Mouse (Mus musculus): Measurements from ENCODE around the gene Xlr5c.
A peak's percentile ranks its signal among the peaks of the same experiment; 100 is the strongest.
"Not testable (repeated sequence)": the region's sequence is repeated elsewhere in the genome, so short reads cannot be mapped to it uniquely, and the experiment has no call there.

Gene Xlr5c

GRCm38 (mm10) chrX:73292876-73293275 is at the start of gene Xlr5c, which contains the start of gene Xlr5a:
Gene Xlr5c, minus strand, starts transcription at chrX:73292976.
Gene Xlr5a, minus strand, starts transcription at chrX:73292976.
- DNase-seq (ENCODE audit: low read depth), result not testable (repeated sequence)

GRCm38 (mm10) chrX:73342483-73342895 is 49.7 kb upstream of the Xlr5c start, which contains the start of gene Zfp275:
Gene Zfp275, plus strand, starts transcription at chrX:73342621.
- no peak for DNase-seq (ENCODE audit: low read depth)

- DNase-seq (ENCODE audit: low read depth), result no peak
Observed at GRCm38 (mm10) chrX:73342068-73342467, 49.3 kb upstream of the Xlr5c start.

- no peak for DNase-seq (ENCODE audit: low read depth)
Observed at GRCm38 (mm10) chrX:73341473-73341872, 48.7 kb upstream of the Xlr5c start.

- no peak for DNase-seq (ENCODE audit: low read depth)
Observed at GRCm38 (mm10) chrX:73336740-73337139, 44.0 kb upstream of the Xlr5c start, which contains the start of gene Gm45015. Gene Gm45015, minus strand, starts transcription at chrX:73336840.

- no peak for DNase-seq (ENCODE audit: low read depth)
Observed at GRCm38 (mm10) chrX:73333548-73333947, 40.8 kb upstream of the Xlr5c start.

GRCm38 (mm10) chrX:73327215-73327614 is 34.4 kb upstream of the Xlr5c start:
- no peak for DNase-seq (ENCODE audit: low read depth)

- DNase-seq (ENCODE audit: low read depth), result no peak
Observed at GRCm38 (mm10) chrX:73321029-73321428, 28.3 kb upstream of the Xlr5c start.

GRCm38 (mm10) chrX:73312522-73312921 is 19.7 kb upstream of the Xlr5c start:
- DNase-seq (ENCODE audit: low read depth), result peak; percentile 9

- DNase-seq (ENCODE audit: low read depth), result not testable (repeated sequence)
Observed at GRCm38 (mm10) chrX:73295745-73296144, 3.0 kb upstream of the Xlr5c start.

- not testable (repeated sequence) for DNase-seq (ENCODE audit: low read depth)
Observed at GRCm38 (mm10) chrX:73265270-73265669, 27.5 kb downstream of the Xlr5c start, which contains the start of gene Xlr3c. Gene Xlr3c, minus strand, starts transcription at chrX:73265390.

GRCm38 (mm10) chrX:73262428-73262827 is 30.3 kb downstream of the Xlr5c start:
- DNase-seq (ENCODE audit: low read depth), result not testable (repeated sequence)

GRCm38 (mm10) chrX:73242821-73243325 is 49.9 kb downstream of the Xlr5c start, which contains the start of gene Xlr4c:
Gene Xlr4c, minus strand, starts transcription at chrX:73243130.
- DNase-seq (ENCODE audit: low read depth), result not testable (repeated sequence)
